Mouse (Mus musculus): Measurements from ENCODE around the gene Rnf144b.

GRCm38 (mm10) chr13:47148573-47148972 is 26.1 kb downstream of the Rnf144b start:
- TF ChIP-seq USF1 (IDR thresholded peaks at IDR 0.05; ENCODE audit: low read depth) = no peak
- no peak for TF ChIP-seq REST (IDR thresholded peaks at IDR 0.05; ENCODE audit: insufficient read depth, insufficient read length)
- no peak for TF ChIP-seq E2F4 (IDR thresholded peaks at IDR 0.05; ENCODE audit: insufficient read depth)
- TF ChIP-seq POLR2A (IDR thresholded peaks at IDR 0.05; ENCODE audit: insufficient read length, low read depth) = no peak
- TF ChIP-seq TCF12 (IDR thresholded peaks at IDR 0.05; ENCODE audit: insufficient read depth, poor library complexity, severe bottlenecking) = no peak
